Mouse (Mus musculus) heart, embryonic 12.5 days (tissue): ENCODE results near the gene Snrpf. TPM values are rescaled to one million over a fixed set of nuclear protein-coding genes. Genes with fewer than 3 reads are reported as not detected.

Experiments
- ATAC-seq: fragments of 200-750 bp; cut with Nextera tagmentation; 2 replicates; pipeline ENCODE4 v1.8.0; 2017; ENCODE audit warnings: moderate TSS enrichment, moderate library complexity; ENCODE audit not compliant: insufficient number of reproducible peaks, low FRiP score
- H3K27ac ChIP-seq: fragments of 300-500 bp; sonication (generic); 2 replicates; pipeline ENCODE4 v1.5.1; 2016; ENCODE audit warnings: mild to moderate bottlenecking, moderate library complexity; ENCODE audit not compliant: poor library complexity, severe bottlenecking
- H3K27me3 ChIP-seq: fragments of 300-500 bp; sonication (generic); replicated peaks from 2 replicates; pipeline ENCODE4 v1.6.1; 2016; ENCODE audit warnings: mild to moderate bottlenecking, moderate library complexity
- H3K36me3 ChIP-seq: fragments of 300-500 bp; sonication (generic); 2 replicates; pipeline ENCODE4 v1.6.1; 2016; ENCODE audit warnings: mild to moderate bottlenecking, moderate library complexity
- H3K4me1 ChIP-seq: fragments of 300-500 bp; sonication (generic); replicated peaks from 2 replicates; pipeline ENCODE4 v1.6.1; 2016; ENCODE audit warnings: mild to moderate bottlenecking
- H3K4me2 ChIP-seq: fragments of 300-500 bp; sonication (generic); 2 replicates; pipeline ENCODE4 v1.6.1; 2016; ENCODE audit warnings: mild to moderate bottlenecking, moderate library complexity
- H3K4me3 ChIP-seq: fragments of 300-500 bp; sonication (generic); 2 replicates; pipeline ENCODE4 v1.5.1; 2016; ENCODE audit warnings: mild to moderate bottlenecking
- H3K9ac ChIP-seq: fragments of 300-500 bp; sonication (generic); 2 replicates; pipeline ENCODE4 v1.6.1; 2016; ENCODE audit warnings: mild to moderate bottlenecking, moderate library complexity
- H3K9me3 ChIP-seq: fragments of 300-500 bp; sonication (generic); replicated peaks from 2 replicates; pipeline ENCODE4 v1.6.1; 2016; ENCODE audit warnings: mild to moderate bottlenecking, moderate library complexity
- WGBS: fragments of 180-500 bp; shearing (Covaris S2); methylation state at CpG from one replicate; pipeline ENCODE4 v1.1.7; 2016; 5-methylcytosine and 5-hydroxymethylcytosine counted together
- polyA plus RNA-seq: library from polyadenylated mRNA; unstranded; fragments of >200 nt; fragmentation: Nextera tagmentation; extraction: Ambion mirVana; gene quantifications from 2 replicates; pipeline ENCODE4 v1.2.1, GENCODE M21; 2016

The Snrpf gene
- polyA plus RNA-seq: 84.8 and 85.4 TPM in 2 replicates

DNA sequence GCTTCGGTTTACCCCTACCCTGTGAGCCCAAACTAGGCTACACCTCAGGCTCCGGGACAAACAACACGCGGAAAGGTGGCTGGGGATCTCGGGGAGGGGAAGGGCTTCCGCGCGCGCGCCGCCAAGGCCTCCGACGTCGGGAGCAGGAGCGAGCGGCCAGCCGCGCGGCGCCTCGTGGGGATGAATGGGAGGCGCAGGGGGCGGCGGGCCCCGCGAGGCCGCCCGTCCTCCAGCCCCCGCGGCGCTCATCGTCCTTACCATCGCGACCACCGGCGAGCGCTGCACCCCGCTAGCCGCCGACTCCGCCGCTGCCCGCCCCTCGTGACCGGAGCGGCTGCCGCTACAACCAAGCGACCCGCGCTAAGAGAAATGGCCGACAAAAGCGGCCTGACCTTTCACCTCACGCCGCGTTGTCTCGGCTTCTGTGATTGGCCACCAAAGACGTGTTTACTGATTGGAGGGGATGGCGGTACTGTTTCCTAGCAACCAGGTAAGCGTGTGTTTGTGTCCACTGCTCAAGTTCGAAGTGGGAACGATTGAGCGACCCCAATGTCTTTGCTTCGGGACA, at the start of gene Snrpf:
TSS of gene Snrpf (minus strand) at position 426 of the 568 bp plus-strand sequence.
- Histone ChIP-seq H3K4me2 (peak within 1 kb of the TSS; percentile 94), H3K9ac (peak within 1 kb of the TSS; percentile 94), H3K36me3 (peaks cover 26% of the 10 kb centered on the region), H3K27me3 (0 out of 2 replicates have a peak, but pooled peaks cover 4% of the 10 kb centered on the region), H3K4me3 (peak within 1 kb of the TSS; percentile 93), H3K4me1 (peaks cover 14% of the 10 kb centered on the region), H3K9me3 (no peaks in the 10 kb centered on the region), H3K27ac (peak within 1 kb of the TSS; percentile 76)
- peak; percentile 94 for ATAC-seq
- under 1% methylated on average over 63 of the region's 63 CpGs for WGBS

DNA sequence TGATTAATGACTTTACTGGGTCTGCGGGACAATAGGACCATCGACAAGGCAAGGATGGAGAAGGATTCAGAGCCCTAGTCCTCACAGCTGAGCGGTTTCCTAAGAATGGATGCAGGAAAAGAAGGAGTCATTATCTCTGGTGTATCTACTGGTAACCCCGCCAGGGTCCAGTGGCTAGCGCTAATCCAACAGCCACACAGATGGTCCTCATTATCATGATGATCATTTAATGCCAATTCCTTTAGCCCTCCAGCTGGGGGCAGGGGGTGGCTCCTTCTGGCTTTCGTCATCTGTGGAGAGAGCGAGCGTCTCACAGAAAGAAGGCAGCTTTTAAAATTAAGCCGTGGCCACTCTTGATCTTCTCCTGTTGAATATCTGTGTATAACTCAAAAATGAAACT, 46.4 kb upstream of the Snrpf start:
- Histone ChIP-seq H3K27me3 (peaks cover 62% of the 10 kb centered on the region), H3K9ac (no peak overlapping the region), H3K27ac (no peak overlapping the region), H3K9me3 (no peaks in the 10 kb centered on the region), H3K4me1 (peaks cover 6% of the 10 kb centered on the region), H3K36me3 (no peaks in the 10 kb centered on the region), H3K4me2 (no peak overlapping the region), H3K4me3 (no peak overlapping the region)
- 43% methylated on average over 9 of the region's 9 CpGs for WGBS
- no peak for ATAC-seq

DNA sequence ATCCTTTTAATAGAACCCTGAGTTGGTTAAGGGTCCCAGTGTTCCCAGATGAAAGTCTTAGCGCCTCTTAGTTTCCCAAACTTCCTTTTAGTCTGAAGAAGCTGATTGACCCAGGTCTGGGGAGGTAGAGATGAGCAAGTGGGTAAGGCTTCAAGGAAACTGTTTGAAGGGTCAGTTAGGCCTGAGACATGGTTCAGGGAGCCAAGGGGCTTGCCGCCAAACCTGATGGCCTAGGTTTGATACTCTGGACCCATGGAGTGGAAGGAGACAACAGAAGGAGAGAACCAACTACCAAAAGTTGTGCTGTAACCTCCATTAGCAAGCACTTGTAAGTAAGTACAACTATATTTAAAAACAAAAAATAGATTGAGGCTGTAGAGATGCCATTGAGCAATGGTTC, 44.5 kb upstream of the Snrpf start:
- Histone ChIP-seq H3K36me3 (no peaks in the 10 kb centered on the region), H3K4me1 (no peaks in the 10 kb centered on the region), H3K27me3 (peaks cover 44% of the 10 kb centered on the region), H3K9me3 (0 out of 2 replicates have a peak, but pooled peaks cover 8% of the 10 kb centered on the region), H3K4me3 (no peak overlapping the region), H3K4me2 (no peak overlapping the region), H3K27ac (no peak overlapping the region), H3K9ac (no peak overlapping the region)
- ATAC-seq: no peak
- 85% methylated on average over 2 of the region's 2 CpGs for WGBS

DNA sequence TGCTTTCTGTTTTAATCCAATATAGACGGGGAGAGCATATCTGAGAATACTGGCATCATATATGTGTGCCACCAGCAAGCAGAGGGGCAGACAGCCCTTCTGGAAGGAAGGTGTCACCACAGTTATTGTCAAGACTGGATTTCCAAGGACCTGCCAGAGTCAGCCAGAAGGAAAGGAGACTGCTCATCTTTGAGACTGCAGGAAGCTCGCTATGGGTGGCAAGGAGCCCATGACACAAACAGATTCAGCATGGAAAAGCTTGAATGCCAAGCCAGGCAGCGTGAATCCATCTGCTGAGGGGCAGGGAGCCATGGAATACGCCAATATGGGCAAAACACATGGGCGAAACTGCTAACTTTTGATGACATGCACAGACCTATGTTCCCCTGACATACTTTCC, 44.1 kb upstream of the Snrpf start:
- Histone ChIP-seq H3K9ac (no peak overlapping the region), H3K27me3 (peaks cover 40% of the 10 kb centered on the region), H3K4me1 (no peaks in the 10 kb centered on the region), H3K4me2 (no peak overlapping the region), H3K4me3 (no peak overlapping the region), H3K27ac (no peak overlapping the region), H3K9me3 (0 out of 2 replicates have a peak, but pooled peaks cover 8% of the 10 kb centered on the region), H3K36me3 (no peaks in the 10 kb centered on the region)
- no peak for ATAC-seq
- 76% methylated on average over 5 of the region's 5 CpGs for WGBS

DNA sequence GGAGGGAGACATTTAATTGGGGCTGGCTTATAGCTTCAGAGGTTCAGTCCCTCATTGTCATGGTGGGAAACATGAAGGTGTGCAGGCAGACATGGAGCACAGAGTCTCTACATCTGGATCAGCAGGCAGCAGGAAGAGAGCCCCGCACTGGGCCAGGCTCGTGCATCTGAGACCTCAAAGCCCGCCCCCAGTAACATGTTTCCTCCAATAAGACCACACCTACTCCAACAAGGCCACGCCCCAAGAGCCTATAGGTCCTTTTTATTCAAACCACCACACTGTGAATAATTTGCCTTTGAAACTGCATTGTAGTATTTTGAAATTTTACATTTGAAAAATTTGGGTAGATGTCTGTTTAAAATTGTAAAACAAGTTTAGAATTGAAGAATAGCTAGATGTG, 42.6 kb upstream of the Snrpf start:
- 76% methylated on average over 4 of the region's 4 CpGs for WGBS
- no peaks in the 10 kb centered on the region for H3K4me1 ChIP-seq

DNA sequence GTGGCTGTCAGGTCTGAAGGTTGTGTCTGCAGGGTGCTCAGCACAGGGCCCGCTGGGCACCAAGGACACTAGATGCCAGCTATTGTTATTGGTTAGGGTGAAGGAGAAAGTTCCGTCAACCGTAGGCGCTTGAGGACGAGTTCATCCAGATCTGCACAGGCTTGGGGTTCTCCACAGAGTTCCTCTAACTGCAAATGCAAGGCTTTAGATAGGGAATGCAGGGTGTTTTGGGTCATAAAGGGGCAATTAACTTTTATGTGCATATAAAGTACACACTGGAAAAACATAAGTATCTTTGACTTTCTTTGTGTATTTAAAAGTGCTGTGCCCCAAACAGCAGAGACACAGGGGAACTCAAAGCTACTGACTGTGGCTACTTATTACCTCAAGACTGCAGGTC, 40.8 kb upstream of the Snrpf start:
- no peak overlapping the region for H3K27ac ChIP-seq
- H3K4me1 ChIP-seq: no peaks in the 10 kb centered on the region
- no peak overlapping the region for H3K9ac ChIP-seq
- no peaks in the 10 kb centered on the region for H3K36me3 ChIP-seq
- WGBS: 90% methylated on average over 5 of the region's 5 CpGs
- no peak overlapping the region for H3K4me2 ChIP-seq
- H3K27me3 ChIP-seq: peaks cover 16% of the 10 kb centered on the region
- H3K4me3 ChIP-seq: no peak overlapping the region
- no peak for ATAC-seq
- 0 out of 2 replicates have a peak, but pooled peaks cover 8% of the 10 kb centered on the region for H3K9me3 ChIP-seq

More for the DNA sequence above, 42.6 kb upstream of the Snrpf start:
- H3K9ac ChIP-seq: no peak overlapping the region
- no peak for ATAC-seq
- H3K36me3 ChIP-seq: no peaks in the 10 kb centered on the region
- no peak overlapping the region for H3K4me2 ChIP-seq
- no peak overlapping the region for H3K4me3 ChIP-seq
- no peak overlapping the region for H3K27ac ChIP-seq
- H3K27me3 ChIP-seq: peaks cover 31% of the 10 kb centered on the region
- 0 out of 2 replicates have a peak, but pooled peaks cover 8% of the 10 kb centered on the region for H3K9me3 ChIP-seq

DNA sequence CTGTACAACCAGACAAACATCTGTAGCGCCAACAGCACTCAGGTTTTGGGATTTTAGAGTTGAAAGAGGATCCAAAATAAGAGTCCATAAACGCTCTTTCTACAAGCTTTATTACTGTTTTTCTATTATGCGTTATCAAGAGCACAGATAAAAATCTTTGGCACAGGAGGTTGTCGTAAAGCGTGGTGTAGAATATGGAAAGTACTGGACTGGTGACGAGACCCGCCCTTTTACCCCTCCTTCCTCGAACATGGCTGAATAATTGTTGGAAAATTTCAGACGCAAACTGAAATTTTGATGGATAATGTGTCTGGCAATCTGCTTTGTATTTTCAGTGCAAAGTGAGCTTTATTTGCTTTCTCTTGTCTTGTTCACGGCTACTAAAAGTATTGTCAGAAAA, 34.6 kb upstream of the Snrpf start:
- no peak overlapping the region for H3K4me2 ChIP-seq
- H3K4me3 ChIP-seq: no peak overlapping the region
- ATAC-seq: no peak
- no peaks in the 10 kb centered on the region for H3K4me1 ChIP-seq
- H3K27ac ChIP-seq: no peak overlapping the region
- no peak overlapping the region for H3K9ac ChIP-seq
- no peaks in the 10 kb centered on the region for H3K36me3 ChIP-seq
- WGBS: 78% methylated on average over 10 of the region's 10 CpGs
- H3K27me3 ChIP-seq: no peaks in the 10 kb centered on the region
- H3K9me3 ChIP-seq: no peaks in the 10 kb centered on the region

DNA sequence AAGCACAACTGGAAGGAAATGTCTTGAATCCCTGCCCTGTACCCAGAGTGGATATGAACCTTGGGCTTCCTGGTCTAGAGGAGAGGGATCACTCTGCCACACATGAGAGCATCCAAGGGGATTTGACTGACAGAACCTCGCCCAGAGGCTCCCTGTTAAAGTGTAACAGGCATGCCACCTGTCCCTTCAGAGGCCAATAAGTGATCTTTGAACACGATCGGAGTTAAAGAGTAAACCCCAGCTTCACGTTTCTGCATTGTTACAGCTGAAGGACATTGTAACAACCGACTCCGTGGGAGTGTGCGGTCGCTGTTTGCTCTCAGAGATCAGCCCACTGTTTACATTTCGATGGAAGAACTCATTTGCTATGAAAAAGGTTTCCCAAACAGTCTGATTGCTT, 34.2 kb upstream of the Snrpf start:
- no peak for ATAC-seq
- 62% methylated on average over 9 of the region's 9 CpGs for WGBS
- H3K4me1 ChIP-seq: no peaks in the 10 kb centered on the region
- no peak overlapping the region for H3K4me3 ChIP-seq
- H3K27ac ChIP-seq: no peak overlapping the region
- H3K27me3 ChIP-seq: no peaks in the 10 kb centered on the region
- H3K4me2 ChIP-seq: no peak overlapping the region
- no peaks in the 10 kb centered on the region for H3K36me3 ChIP-seq
- no peaks in the 10 kb centered on the region for H3K9me3 ChIP-seq
- H3K9ac ChIP-seq: no peak overlapping the region

DNA sequence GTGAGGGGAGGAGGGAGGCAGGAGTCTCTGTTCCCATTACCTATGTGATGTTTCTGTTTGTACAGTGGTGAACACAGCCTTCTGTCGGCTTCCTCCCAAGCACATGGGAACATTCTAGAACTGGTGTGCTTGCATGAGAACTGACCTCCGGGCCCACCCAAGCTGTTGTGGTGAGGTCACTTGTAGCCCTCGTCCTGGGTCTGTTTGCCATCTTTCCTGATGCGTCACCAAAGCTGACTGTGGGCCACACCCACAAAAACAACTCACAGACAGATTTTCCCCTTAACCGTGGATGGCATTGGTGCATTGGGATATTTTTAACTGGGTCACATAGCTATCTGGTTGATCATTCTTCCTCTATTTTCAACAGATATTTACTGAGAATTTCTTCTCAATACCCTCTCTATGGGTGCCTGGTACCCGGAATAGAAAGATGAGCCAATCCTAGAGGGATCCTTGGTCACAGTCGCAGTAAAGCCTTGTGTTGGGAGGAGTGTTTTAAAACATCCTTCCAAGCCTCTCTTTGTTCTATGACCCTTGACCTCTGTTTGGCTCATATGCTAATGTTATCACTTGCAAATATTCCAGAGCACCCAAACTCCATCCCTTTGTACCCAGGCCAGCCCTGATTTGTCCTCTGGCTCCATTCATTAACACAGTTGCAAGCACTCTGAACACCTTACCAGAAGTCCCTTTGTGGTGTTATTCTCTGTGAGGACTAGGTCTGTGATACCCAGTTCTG, 31.1 kb upstream of the Snrpf start:
- H3K4me1 ChIP-seq: no peaks in the 10 kb centered on the region
- WGBS: 62% methylated on average over 7 of the region's 7 CpGs
- no peak overlapping the region for H3K9ac ChIP-seq
- H3K36me3 ChIP-seq: no peaks in the 10 kb centered on the region
- no peak overlapping the region for H3K4me3 ChIP-seq
- H3K27ac ChIP-seq: no peak overlapping the region
- no peak overlapping the region for H3K4me2 ChIP-seq
- no peaks in the 10 kb centered on the region; the same call in 1 of the 2 replicates for H3K9me3 ChIP-seq
- no peak for ATAC-seq
- no peaks in the 10 kb centered on the region for H3K27me3 ChIP-seq

DNA sequence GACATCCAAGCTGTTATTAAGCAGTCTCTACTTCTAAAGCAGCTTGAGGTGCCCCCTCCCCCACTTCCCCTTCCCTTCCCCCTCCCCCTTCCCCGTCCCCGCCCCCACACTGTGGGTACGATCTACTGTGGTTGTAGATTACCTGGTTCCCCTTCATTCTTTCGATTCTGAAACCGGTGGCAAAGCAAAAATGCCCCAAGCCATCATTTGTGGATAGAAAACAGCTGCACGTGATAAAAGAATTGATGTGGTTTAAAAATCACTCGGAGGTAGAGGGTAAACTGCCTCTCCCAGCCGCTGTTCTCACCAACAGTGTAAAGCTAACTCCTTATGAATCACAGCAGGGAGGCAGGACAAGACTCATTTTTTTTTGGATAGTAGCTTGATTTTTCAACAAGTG, 25.3 kb upstream of the Snrpf start:
- Histone ChIP-seq H3K36me3 (no peaks in the 10 kb centered on the region), H3K9me3 (peaks cover 6% of the 10 kb centered on the region; the same call in 1 of the 2 replicates), H3K4me1 (no peaks in the 10 kb centered on the region), H3K27ac (no peak overlapping the region), H3K4me3 (no peak overlapping the region), H3K4me2 (no peak overlapping the region), H3K9ac (no peak overlapping the region), H3K27me3 (no peaks in the 10 kb centered on the region)
- 66% methylated on average over 8 of the region's 8 CpGs for WGBS
- no peak for ATAC-seq

DNA sequence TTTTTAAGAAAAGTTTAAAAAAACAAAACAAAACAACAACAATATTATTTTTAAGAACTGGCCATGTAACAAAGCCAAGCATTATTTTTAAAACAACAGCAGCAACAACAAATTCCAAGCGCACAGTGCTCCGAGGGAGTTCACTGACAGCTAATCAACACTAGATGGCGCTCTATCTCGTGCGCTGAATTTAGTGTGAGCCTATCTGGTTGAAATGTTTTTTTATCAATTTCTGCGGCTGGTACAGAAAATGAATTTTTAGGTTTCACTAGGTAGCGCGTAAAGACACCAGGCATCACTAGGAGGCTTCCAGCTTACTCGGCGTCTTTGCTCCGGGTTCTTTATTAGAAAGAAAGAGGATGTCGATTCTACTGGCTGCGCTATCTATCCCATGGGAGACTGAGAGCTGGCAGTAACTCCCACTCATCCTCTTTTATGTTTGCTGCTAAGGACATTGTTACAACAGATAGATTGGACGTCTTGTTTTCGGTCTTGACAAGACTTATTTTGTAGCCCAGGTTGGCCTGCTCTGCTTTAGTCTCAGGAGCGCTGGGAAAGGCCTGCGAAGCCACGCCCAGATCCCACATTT, 22.0 kb upstream of the Snrpf start:
- Histone ChIP-seq H3K36me3 (no peaks in the 10 kb centered on the region), H3K27me3 (no peaks in the 10 kb centered on the region)

More for the DNA sequence above, 22.0 kb upstream of the Snrpf start:
- H3K9me3 ChIP-seq: peaks cover 20% of the 10 kb centered on the region; the same call in 1 of the 2 replicates
- H3K4me1 ChIP-seq: no peaks in the 10 kb centered on the region
- H3K4me2 ChIP-seq: peak overlapping the region; percentile 43; the same call in 1 of the 2 replicates
- no peak for ATAC-seq
- no peak overlapping the region for H3K4me3 ChIP-seq
- no peak overlapping the region for H3K9ac ChIP-seq
- H3K27ac ChIP-seq: no peak overlapping the region
- 46% methylated on average over 18 of the region's 18 CpGs for WGBS
